Mouse (Mus musculus) MEL (cell line): ENCODE measurements around the gene Pink1.
A peak's percentile ranks its signal among the peaks of the same experiment; 100 is the strongest.

Source experiments
- BHLHE40 ChIP-seq: IDR thresholded peaks from 2 replicates; pipeline ENCODE4 v1.6.1; 2012; ENCODE audit warnings: low read depth, mild to moderate bottlenecking, inconsistent platforms, low read length, improper control_type of control experiment, borderline replicate concordance
- CTCF ChIP-seq, 3 experiments: IDR thresholded peaks in 2 of 3; conservative IDR thresholded peaks in 1 of 3; 2 replicates each; pipeline ENCODE4 v1.5.1; 2011 to 2012; ENCODE audit warnings: low read length in 3 of 3, low read depth in 2 of 3, mild to moderate bottlenecking in 2 of 3, improper control_type of control experiment in 1 of 3, inconsistent platforms in 1 of 3, mixed read lengths in 1 of 3, moderate library complexity in 1 of 3; ENCODE audit not compliant: control insufficient read depth in 1 of 3, insufficient read depth in 1 of 3, poor library complexity in 1 of 3, severe bottlenecking in 1 of 3
- EP300 ChIP-seq, 2 experiments: IDR thresholded peaks; 2 replicates each; pipeline ENCODE4 v1.6.1; 2011; ENCODE audit warnings: improper control_type of control experiment in 2 of 2, low read length in 2 of 2, low read depth in 1 of 2, mild to moderate bottlenecking in 1 of 2
- ETS1 ChIP-seq: IDR thresholded peaks from 2 replicates; pipeline ENCODE4 v1.6.1; 2012; ENCODE audit warnings: low read depth, mild to moderate bottlenecking, inconsistent platforms, low read length, improper control_type of control experiment, moderate library complexity
- GATA1 ChIP-seq: IDR thresholded peaks from 2 replicates; pipeline ENCODE4 v1.6.1; 2011; ENCODE audit warnings: low read depth, low read length, improper control_type of control experiment
- MAFK ChIP-seq: IDR thresholded peaks from 2 replicates; pipeline ENCODE4 v1.6.1; 2011; ENCODE audit warnings: low read depth, mild to moderate bottlenecking, low read length, improper control_type of control experiment, borderline replicate concordance
- MAX ChIP-seq: IDR thresholded peaks from 2 replicates; pipeline ENCODE4 v1.6.1; 2011; ENCODE audit warnings: low read length, improper control_type of control experiment
- POLR2A ChIP-seq, 2 experiments: IDR thresholded peaks; 2 replicates each; pipeline ENCODE4 v1.6.1; 2011 to 2012; ENCODE audit warnings: low read length in 2 of 2, mild to moderate bottlenecking in 2 of 2, control low read depth in 1 of 2, improper control_type of control experiment in 1 of 2, low read depth in 1 of 2, moderate library complexity in 1 of 2; ENCODE audit not compliant: control insufficient read depth in 1 of 2, insufficient read depth in 1 of 2, poor library complexity in 1 of 2
- POLR2AphosphoS2 ChIP-seq: IDR thresholded peaks from 2 replicates; pipeline ENCODE4 v1.6.1; 2011; ENCODE audit warnings: low read length, improper control_type of control experiment
- SIN3A ChIP-seq: IDR thresholded peaks from 2 replicates; pipeline ENCODE4 v1.6.1; 2012; ENCODE audit warnings: low read length, improper control_type of control experiment, inconsistent platforms
- TAL1 ChIP-seq: IDR thresholded peaks from 2 replicates; pipeline ENCODE4 v1.6.1; 2012; ENCODE audit warnings: mild to moderate bottlenecking, inconsistent platforms, low read length, moderate library complexity, mixed read lengths

DNA sequence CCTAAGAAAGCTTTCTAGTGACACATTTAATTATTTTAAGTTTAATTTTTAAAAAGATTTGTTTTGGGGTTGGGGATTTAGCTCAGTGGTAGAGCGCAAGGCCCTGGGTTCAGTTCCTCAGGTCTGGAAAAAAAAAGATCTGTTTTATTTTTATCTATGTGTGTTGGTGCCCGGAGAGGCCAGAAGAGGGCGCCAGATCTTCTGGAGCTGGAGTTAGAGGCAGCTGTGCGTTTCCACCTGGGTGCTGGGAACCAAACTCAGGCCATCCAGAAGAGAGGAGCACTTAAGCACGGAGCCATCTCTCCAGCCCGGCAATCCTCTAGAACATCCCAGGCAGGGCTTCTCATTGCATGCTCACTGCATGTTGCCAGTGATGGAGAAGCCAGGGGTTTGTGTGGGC lies 9.7 kb downstream of the Pink1 start:
- TF ChIP-seq CTCF (IDR thresholded peaks at IDR 0.05 in 2 of 3, conservative IDR thresholded peaks at IDR 0.05 in 1 of 3; ENCODE audit: control insufficient read depth in 1 of 3, insufficient read depth in 1 of 3, low read depth in 2 of 3, low read length in 3 of 3, poor library complexity in 1 of 3, severe bottlenecking in 1 of 3) (peak; percentile 16 to 63 (median 45); a peak in 4 of 6 replicates), MAFK (no peak), MAX (no peak), ETS1 (no peak), EP300 (IDR thresholded peaks at IDR 0.05; ENCODE audit: low read depth in 1 of 2, low read length in 2 of 2) (no peak), BHLHE40 (no peak), SIN3A (no peak), POLR2A (IDR thresholded peaks at IDR 0.05; ENCODE audit: control insufficient read depth in 1 of 2, insufficient read depth in 1 of 2, low read depth in 1 of 2, low read length in 2 of 2, poor library complexity in 1 of 2) (no peak), POLR2AphosphoS2 (no peak), GATA1 (no peak), TAL1 (no peak)
